Mouse (Mus musculus) right cerebral cortex, postnatal 4 days (tissue): ENCODE data around the gene Mgea5.

ENCODE experiments used
- DNase-seq: peaks from one replicate; pipeline ENCODE4 v3.0.0-alpha.2; 2022

Mgea5 gene

DNA sequence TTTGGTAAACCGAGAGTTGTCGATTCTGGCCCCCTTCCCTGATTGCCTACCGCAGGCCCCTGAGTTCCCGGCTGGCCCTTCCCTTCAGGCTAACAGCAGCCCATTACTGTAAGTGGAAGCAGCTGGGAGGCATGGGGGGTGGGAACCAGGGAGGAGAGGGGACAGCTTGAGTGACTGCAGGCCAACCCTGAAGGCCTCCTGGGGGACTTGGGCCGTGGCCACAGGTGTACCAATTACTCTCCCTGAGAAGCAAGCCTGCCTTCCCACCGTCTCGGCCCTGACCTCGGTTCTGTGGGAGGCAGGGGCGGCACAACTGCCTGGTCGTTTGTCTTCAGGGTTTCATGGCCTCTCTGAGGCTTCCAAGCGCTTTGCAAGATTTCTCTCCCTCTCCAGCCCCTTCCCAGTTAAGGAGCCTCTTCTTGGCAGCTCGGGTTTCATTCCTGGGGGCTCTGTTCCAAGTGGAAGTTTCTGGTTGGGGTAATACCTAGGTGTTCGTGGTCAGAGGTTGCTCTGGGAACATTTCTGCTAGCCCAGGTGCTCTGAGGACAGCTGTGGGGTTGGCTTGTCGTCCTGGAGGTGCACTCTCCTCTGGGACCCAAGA lies 57.9 kb downstream of the Mgea5 start:
- no peak for DNase-seq

DNA sequence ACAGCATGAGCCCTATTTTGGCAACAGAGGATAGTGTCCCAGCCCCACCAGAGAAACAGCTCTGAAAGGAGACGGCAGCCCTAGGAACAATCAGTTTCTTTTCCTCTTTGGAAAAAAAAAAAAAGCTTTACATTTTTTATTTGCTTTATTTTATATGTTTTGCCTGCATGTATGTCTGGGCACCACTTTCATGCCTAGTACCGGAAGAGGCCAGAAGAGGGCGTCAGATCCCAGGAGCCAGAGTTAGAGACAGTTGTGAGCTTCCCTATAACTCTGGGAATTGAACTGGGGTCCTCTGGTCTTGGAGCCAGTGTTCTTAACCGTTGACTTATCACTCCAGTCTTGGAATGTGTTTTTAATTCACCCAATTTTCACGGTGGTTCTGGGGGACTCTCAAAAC lies 61.4 kb downstream of the Mgea5 start:
- no peak for DNase-seq

GRCm38 (mm10) chr19:45718286-45718685 lies 65.4 kb downstream of the Mgea5 start:
- no peak for DNase-seq

GRCm38 (mm10) chr19:45717493-45718220 lies 66.0 kb downstream of the Mgea5 start:
- DNase-seq = peak; percentile 63

- DNase-seq = no peak
Observed at GRCm38 (mm10) chr19:45708704-45709103, 74.9 kb downstream of the Mgea5 start.
